Mouse (Mus musculus) gastrocnemius, adult 8-10 months (tissue): ENCODE results near the gene Thada. TPM values are rescaled to one million over a fixed set of nuclear protein-coding genes. Genes with fewer than 3 reads are reported as not detected.
"Not testable (repeated sequence)": the region's sequence is repeated elsewhere in the genome, so short reads cannot be mapped to it uniquely, and the experiment has no call there.

ENCODE experiments used
- DNase-seq, 2 experiments: peaks; one replicate each; pipeline ENCODE4 v3.0.0; 2022; ENCODE audit warnings: low spot score in 2 of 2
- total RNA-seq, 4 experiments: library from RNA; stranded (reverse); gene quantifications; 2 replicates each; pipeline ENCODE4 v1.2.4; 2022

The Thada gene
- total RNA-seq, 4 experiments from 2014 or later, result 4.4 to 6.3 (median 5.6) TPM

DNA sequence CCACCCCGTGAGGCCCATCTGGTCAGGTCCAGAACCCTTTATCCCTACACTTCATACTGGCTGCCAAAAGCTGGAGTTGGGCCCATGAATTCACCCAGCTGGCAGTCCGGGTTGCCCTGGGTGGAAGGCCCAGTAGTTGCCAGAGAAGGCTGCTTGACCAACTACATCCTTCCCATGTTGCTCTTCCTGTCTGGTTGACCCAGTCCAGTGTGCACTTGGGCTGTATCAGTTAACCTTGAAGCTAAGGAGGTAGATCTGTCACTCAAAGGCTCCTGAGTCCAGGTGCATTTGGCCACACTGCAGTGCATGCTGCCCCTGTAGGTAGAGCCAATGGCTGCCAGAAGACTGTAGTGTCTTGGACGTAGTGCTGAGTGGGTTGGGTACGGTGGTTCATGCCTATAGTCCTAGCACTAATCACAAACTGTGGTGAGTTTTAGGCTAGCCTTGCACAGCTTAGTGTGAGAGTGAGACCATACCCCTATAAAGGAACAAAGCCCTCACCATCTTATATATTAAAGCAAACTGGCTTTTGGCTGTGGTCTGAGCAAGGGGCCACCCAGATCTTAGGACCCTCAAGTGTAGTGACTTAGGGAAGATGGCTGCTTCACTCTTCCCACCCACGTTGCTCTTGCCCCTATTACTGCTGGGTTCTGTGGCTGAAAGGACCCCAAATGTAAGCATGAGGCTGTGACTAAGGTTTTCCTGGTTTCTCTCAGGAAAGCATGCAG lies 276.7 kb downstream of the Thada start:
- peak in 1 of 2 experiments; percentile 27 for DNase-seq

DNA sequence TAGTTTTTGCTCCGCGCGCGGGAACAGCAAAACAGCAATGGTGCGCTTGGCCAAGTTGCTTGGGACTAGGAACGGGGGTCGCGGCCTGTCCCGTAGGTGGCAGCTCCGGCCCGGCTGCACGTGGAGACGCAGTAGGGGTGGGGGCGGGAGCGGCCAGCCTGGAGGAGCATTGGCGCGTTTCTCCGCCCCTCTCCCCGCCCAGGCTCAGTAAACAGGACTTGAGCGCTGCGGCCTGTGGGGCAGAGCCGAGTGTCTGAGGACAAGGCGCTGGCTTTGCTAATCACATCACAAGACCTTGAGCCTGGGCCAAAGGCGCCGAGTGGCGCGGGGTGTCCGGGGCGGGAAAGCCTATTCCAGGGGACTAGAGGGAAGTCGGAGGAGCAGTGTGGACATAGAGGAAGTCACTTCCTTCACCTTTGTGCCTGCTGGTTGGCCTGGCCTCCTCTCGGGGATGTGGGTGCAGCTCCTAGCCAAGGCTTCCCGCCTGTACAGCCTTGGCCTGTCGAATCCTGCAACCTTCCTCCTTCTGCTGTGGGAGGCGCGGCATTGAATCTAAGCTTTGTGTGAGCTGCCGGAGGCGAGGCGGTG lies 277.5 kb downstream of the Thada start:
- DNase-seq, result peak; percentile 83 to 91

DNA sequence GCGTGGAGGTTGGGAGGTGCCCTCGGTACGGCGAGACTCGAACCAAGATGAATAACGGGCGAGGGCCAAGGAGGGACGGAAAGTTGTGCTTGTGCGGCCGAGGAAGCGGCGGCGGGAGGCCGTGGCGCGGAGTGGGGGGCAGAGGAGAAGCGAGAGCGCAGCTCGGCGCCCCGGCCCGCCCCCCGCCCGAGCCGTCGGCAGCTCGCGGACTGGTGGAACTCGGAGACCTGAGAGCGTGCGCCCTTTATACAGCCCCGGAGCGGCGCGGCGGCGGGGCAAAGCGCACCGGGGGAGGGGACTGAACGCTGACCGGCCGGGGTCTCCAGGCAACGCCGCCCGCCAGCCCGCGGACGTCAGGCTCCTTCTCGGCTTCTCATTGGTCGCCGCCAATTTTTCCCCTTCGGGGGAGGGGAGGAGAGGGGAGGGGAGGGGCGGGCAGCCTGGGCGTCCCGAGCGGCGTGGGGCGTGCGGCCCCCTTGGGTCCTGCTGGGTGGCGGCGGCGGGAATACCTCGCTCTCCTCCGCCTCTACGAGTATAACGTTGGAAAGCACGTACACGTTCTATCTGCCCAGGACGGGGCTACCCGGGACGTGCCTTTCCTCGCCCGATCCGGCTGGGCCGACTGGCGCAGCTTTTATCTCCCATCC lies 278.2 kb downstream of the Thada start, which contains the start of gene Zfp36l2:
Gene Zfp36l2, minus strand, starts transcription at position 221 of the 647 bp plus-strand sequence.
- DNase-seq, result peak; percentile 87 to 91

DNA sequence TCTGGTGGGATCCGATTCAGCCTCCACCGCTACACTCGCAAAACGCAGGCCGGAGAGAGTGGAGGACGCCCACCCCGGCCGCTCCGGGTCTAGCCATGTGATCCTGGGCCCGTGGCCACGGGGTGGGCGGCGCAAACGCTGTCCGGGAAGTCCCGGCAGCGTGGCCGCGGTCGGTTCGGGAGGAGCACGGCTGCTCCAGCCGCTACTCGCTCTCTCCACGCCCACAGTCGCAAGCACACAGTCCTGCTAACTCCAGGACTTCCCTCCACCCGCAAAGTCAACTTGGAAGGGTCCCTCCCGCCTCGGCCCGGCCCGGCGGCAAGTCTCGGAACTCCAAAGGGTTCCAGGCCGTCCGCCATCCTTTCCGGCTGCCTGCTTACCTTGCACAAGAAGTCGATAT lies 278.7 kb downstream of the Thada start:
- DNase-seq, result not testable (repeated sequence)

DNA sequence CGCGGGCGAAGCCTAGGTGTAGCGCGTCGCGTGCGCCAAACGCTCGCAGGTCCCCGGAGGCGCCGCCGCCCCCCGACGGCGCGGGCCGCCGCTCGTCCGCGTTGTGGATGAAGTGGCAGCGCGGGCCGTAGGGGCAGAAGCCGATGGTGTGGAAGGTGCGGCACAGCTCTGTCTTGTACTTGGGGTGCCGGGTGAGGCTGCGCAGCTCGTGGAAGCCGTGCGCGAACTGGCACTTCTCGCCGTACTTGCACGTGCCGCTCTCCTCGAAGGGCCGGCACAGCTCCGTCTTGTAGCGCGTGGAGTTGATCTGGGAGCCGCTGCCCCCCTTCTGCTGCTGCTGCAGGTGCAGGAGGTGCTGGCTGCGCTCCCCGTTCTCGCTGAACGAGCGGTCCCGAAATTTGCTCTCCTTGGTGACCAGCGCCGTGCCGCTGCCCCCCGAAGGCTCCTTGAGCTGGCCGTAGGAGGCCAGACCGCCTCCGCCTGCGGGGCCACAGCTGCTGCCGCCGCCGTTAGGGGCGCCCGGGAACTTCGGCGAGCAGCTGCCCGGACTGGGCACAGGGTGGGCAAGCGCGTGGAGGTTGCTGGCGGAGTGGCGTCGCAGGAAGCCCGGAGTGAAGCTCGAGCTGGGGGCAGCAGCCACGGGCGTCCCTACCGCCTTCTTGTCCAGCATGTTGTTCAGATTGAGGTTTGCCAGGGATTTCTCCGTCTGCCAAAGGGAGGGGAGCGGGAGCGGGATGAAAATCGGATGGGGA lies 279.4 kb downstream of the Thada start:
- DNase-seq, result peak in 1 of 2 experiments; percentile 21

DNA sequence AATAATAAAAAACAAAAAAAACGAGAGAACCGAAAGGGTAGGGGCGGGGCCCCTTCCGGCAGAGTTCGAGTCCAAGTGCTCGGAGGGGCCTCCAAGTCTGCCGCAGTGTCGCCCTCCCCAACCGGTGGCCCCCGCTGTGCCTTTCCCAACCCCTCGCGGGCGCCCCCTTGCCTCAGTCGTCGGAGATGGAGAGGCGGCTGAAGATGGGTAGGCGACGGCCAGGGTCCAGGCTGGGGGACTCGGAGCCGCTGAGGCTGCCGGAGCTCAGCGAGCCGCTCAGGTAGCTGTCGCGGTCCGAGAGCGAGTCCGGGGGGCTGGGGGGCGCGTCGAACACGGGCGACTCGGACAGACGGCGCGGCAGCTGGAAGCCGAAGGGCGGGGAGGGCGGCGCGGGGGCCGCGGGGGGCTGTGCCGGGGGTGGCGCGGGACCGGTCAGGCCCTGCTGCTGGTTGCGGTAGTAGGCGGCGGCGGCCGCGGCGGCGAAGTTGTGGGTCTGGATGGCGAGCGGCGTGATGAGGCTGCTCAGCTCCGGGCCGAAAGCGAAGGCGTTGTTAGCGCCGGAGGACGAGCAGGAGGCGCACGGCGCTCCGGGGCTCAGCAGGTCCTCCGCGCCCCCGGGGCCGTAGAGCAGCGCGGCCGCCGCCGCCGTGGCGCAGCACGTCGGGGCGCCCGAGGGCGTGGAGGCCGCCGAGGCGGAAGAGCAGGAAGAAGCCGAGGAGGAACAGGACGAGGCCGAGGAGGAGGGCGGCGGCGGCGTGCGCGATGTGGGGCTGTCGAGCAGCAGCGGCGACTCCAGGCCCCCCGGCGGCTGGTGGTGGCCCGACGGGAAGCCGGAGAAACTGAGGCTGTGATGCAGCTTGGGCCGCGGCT lies 280.2 kb downstream of the Thada start:
- DNase-seq, result peak in 1 of 2 experiments; percentile 32

DNA sequence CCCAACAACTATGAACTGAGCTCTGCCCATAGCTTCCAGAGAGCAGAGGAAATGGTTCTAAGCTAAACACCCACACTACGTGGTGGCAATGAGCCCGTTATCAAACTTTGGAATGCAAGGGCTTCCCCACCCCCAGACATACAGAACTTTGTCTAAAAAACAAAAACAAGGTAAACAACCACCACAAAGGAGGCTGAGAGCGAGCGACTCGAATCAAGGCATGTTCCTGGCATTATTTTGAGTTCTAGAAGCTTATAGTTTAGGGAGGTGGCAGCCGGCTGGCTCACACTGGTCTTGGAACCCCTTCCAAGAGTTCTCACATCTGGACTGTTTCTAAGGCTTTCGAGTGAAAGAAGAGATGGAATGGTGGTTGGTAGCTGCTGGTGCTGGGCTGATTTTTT lies 281.0 kb downstream of the Thada start:
- no peak for DNase-seq

DNA sequence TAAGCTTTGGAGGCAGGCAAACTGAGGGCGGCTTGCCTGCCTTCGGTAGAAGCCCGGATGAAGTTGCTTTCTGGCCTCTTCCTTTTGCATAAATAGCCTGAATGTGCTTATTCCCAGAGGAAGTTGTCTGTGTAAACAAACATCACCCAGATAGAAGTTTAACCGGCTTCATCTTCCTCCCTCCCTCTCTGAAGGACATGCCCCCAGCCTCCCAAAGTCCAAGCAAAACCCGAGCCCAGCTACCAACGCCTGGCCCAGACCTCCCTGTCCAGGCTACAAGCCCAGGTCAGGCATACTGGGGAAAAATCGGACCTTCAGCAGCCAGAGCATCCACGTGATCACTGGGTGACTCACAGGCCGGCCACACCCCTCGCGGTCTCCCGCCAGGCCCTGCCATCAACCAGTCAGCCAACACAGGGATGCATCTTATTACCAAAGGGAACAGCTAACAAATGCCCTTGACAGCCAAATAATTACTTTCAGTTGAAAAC lies 282.7 kb downstream of the Thada start:
- DNase-seq, result peak; percentile 82 to 86

DNA sequence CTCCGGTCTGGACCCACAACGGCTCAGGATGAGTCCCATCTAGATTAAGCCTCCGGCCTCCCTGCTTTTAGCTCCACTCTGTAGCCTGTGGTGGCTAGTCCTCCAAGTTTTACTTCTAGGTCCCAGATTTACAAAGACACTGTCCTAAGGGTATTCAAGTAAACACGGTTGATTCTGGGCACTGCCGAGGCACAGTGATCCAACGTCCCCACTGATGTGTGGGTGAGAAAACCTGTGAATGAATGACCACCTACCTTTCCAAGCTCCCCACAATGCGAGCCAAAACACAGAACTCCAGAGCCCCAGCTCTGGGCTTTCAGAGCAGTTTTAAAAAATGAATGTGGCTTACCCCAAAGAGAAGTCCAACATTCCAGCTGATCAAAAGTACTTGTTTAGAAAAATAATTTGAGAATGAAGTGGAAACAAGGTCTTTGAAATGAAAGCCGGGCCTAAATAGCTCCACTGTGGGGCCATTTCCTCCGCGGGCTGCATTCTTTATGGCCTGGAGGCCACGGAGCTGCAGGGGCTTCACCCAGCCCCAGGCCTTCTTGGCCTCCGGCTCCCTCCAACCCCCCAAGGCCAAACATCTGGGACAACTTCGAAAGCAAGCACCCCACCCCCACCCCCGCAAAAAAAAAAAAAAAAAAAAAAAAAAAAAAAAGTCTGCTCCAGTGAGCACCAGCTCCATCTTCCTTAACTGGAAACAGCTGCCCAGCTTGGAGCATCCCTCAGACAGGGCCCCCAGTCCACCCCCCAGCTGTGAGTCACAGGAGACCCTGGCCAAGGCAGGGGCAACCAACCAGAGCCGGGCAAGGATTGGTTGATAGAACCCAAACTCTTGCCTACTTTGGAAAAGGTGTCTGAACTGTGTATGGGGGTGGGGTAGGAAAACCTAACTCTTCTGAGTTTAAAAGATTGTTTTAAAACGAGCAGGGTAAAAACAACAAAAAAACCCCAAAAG lies 283.4 kb downstream of the Thada start:
- peak in 1 of 2 experiments; percentile 31 for DNase-seq

DNA sequence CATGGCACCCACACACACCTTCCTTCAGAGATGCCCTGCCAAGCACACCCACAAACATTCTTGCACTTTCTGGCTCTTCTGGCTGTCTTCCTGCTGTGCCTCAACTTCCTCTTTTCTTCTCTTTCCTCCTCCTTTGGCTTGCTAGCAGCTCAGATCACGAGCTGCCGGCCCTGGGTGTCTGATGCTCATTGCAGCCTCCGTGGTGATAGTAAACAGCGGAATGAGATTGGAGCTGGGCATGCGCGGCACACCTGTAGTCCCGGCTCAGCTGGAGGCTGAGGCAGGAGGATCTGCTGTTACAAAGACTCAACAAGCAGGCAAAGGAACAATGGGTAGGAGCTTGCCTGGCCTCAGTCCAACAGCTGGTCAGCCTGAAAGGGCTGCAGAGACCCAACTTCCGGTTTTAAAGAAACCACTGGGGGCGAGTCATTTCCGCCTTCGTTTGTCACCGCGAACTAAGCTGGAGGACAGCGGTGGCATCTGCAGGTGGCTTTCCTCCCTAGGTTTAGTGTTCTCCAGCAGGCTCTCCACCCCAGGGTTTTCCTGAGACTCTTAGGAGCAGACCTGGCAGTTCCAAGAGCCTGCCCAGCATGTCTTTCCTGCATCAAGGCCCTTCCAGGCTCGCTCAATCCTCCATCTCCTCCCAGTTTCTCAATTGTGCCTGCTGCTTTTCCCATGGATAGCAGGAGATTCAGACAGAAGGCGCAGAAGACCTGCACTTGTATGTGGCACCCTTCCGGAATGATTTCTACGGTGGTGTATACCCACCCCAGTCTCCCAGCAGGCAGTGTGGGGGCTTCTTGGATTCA lies 284.3 kb downstream of the Thada start:
- DNase-seq, result peak in 1 of 2 experiments; percentile 42

DNA sequence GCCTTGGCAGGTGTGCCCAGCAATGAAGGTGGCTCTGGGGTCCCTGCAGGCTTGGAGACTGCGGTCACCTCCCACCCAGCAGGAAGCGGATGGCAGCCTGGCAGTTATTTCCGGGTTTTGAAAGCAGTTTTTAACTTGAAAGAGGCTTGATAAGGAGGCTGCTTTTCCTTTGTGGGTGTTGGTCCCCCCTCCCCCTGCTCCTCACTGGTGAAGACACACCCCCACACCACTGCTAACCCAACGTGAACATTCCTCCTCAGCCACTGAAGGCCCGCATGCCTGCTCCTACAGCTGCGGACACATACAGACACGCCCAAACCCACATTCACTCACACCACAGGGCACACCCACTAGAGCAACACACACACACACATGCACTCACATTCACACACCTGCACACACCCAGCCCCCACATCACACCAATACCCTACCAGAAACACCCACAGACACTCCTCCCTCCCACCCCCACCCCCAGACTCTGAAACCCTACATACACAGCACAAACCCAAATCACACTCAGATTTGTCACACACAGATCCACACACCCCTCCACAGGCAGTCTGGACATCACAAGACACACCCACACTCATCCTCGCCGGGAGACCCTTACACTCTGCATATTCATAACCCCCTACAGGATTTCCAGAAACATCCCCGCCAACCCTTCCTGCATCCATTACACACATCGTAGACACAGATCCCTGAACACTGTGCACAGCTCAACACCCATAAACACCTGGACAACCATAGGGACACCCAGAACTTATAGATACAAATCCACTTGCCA lies 285.1 kb downstream of the Thada start:
- DNase-seq, result no peak

DNA sequence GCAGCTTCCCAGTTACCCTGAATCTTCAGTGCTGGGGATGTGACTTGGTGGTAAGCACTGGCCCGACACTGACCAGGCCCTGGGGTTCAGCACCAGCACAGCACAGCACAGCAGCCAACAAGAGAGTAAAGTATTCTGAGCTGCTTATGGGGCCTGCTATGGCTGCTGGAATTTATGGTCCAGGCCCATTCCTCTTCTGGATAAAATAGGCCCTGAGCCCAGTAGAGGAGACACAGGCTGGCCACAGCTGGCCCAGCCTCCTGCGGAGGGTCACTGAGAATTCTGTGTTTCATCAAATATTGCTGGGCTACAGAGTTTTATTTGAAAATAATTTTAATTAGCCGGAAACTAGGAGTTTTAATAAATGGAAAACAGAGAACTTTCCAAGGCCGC lies 286.0 kb downstream of the Thada start:
- DNase-seq, result no peak

DNA sequence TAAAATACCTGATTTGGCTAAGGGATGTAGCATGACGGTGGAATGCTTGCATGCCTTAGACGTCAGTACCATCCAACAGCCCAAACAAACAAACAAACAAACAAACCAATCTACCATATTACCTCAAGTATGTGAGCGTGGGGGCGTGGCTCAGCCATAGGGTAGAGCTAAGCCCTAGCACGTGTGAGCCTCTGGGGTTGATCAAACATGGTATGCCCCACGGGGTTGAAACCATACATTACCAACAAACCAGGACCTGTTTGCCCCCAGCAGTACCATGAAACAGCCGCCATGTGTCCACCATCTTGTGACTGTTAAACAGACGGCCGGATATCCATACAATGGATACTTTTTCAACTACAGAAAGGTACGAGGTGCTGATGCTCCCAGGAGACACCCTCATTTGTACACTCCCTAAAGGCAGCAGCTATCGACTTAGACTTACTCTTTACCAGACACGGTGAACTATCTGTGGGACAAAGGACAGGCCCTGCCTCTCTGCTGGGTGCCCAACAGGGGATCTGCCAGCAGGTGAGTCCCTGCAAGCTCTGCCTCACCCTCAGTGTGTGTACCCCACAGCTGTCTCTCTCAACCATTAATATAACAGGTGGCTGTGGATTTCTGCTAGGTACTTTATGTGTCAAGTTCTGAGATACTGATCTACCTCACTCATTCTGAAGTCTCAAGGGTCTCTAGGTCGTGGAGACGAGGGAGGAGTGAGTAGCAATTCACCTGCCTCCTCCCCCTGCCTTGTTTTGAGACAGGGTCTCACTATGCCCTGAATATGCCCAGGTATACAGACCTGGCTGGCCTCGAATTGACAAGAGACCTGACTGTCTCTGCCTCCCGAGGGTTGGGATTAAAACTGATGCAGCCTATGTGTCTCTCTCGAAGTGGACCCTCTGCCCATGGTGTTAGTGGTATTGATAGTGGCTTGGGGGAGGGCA lies 286.7 kb downstream of the Thada start:
- DNase-seq, result no peak

DNA sequence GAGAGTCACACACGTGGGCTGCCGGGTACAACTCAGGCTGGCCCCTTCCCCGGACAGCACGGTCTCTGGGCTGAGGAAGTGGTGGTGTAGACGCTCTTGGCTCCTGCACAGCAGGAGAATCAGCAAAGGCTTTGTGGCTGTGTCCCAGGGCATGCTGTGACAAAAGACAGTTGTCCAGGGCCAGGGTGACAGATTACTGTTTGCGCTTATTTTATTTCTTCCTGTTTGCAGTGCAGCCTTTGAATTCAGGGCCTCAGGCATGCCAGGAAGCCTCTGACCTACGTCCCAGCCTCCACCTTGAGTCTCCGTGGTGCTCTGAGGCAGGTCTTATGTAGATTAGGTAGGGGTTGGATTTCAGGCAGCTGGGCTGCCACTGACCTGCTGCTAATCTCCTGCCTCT lies 288.5 kb downstream of the Thada start:
- DNase-seq, result no peak

DNA sequence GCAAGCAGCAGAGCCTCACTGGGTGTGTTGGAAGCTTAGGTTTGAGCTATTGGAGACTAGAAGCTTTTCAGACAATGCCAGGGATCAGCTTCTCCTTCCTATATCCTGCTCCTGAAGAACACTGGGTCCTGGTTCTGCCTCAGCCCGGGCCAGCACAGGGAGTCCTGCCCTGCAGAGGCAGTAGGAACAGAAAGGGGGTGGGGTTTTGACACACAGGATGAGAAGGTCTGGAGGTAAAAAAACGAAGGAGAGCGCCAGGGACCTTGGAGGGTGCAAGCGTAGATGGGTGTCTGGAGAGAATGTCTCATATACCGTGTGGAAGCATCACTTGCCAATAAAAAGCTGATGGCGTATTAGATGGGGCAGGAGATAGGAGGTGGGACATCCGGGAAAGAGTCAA lies 289.6 kb downstream of the Thada start:
- no peak for DNase-seq

DNA sequence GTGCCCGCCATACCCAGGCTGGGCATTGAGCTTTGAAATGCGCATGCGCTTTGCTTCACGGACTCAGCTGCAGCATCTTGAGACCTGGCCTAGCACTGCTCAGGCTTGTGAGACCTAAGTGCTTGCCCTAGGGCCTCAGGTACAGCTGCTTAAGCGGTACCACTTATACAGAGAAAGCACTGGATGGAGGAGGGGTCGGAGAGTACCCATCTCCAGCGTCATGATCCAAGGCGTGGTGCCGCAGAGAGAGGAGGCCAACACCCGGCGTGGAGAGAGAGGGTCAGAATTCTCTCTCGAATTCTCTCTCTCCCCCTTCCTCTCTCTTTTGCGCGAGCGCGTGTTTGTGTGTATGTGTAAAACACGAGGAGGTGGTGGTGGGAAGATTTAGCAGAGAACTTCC lies 290.8 kb downstream of the Thada start:
- no peak for DNase-seq

DNA sequence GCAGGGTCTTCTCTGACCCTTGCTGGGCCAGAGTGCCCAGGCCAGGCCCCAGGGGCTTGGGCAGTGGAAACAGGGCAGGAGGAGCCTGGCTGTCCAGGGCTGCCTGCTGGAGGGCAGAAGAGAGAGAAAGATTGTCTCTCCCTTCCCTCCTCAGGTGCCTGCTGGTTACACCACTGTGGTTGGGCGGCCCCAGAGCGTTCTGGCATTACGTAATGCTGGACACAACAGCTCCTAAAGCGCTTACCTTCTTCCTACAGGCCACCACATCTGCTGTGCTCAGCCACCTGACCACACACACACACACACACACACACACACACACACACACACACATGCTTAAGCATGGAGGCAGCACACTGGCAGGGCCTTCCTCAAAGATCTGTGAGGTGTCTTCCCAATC lies 298.6 kb downstream of the Thada start:
- DNase-seq, result no peak
